Mouse (Mus musculus) thymus, postnatal 0 days (tissue): Measurements from ENCODE around the gene Inpp5d. TPM values are rescaled to one million over a fixed set of nuclear protein-coding genes. Genes with fewer than 3 reads are reported as not detected.

ENCODE experiments used
- DNase-seq: peaks from one replicate; pipeline ENCODE4 v3.0.0-alpha.2; 2015; ENCODE audit warnings: low spot score
- polyA plus RNA-seq: library from polyadenylated mRNA; unstranded; fragments of >200 nt; fragmentation: Nextera tagmentation; extraction: Ambion mirVana; gene quantifications from 2 replicates; pipeline ENCODE4 v1.2.1, GENCODE M21; 2015

Gene Inpp5d
- polyA plus RNA-seq, 1 experiment from 2014 or later, result 43.6 TPM

DNA sequence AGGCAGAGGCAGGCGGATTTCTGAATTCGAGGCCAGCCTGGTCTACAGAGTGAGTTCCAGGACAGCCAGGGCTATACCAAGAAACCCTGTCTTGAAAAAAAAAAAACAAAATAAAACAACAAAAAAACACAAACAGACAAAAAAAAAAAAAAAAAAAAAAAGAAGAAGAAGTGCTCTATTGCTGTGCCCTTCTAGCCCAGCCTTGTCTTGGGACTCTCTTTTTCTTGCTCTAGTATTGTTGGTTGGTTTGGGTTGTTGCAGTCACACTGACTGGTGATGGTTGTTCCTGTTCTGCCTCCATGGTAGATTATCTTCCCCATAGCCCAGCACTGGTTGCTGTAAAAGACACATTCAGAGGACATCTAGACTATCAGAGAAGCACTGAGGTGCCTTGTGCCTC is 149.2 kb downstream of the Inpp5d start:
- no peak for DNase-seq

Other genes starting within 250 kb of the Inpp5d start
- 0.18 and 0.62 TPM in 2 replicates for gene Kcnj13, start 225.6 kb upstream of the Inpp5d start, polyA plus RNA-seq
- gene Snorc, start 150.0 kb upstream of the Inpp5d start, polyA plus RNA-seq, result 0.33 TPM in 1 of 2 replicates, not detected in the other
- gene Neu2, start 110.4 kb upstream of the Inpp5d start, polyA plus RNA-seq, result 6.2 and 8.1 TPM in 2 replicates
- gene Ngef, start 46.4 kb upstream of the Inpp5d start, polyA plus RNA-seq, result 0.10 and 0.18 TPM in 2 replicates
- 25.7 and 27.2 TPM in 2 replicates for gene Atg16l1, start 135.6 kb downstream of the Inpp5d start, polyA plus RNA-seq
- gene Sag, start 183.4 kb downstream of the Inpp5d start, polyA plus RNA-seq, result 1.2 and 1.8 TPM in 2 replicates
- 73.7 and 80.7 TPM in 2 replicates for gene Dgkd, start 233.0 kb downstream of the Inpp5d start, polyA plus RNA-seq